Mouse (Mus musculus) hematopoietic stem cell, adult 5-6 weeks (primary cell): Measurements from ENCODE around the gene Lin37. TPM values are rescaled to one million over a fixed set of nuclear protein-coding genes. Genes with fewer than 3 reads are reported as not detected.

Experiments
- ATAC-seq, 2 experiments: fragments of 125-278 bp in 1 of 2; replicated peaks in 1 of 2; 2 replicates each; pipeline ENCODE4 v1.8.0; 2016 to 2017; ENCODE audit warnings: inconsistent platforms in 2 of 2, mild to moderate bottlenecking in 2 of 2, moderate number of reproducible peaks in 2 of 2, low read depth in 1 of 2, moderate TSS enrichment in 1 of 2; ENCODE audit not compliant: low FRiP score in 2 of 2, poor library complexity in 2 of 2, severe bottlenecking in 2 of 2, insufficient read depth in 1 of 2, low TSS enrichment in 1 of 2
- total RNA-seq: library from RNA; stranded (forward); fragments of 172-1452, 232-1000 nt; gene quantifications from 2 replicates; pipeline ENCODE4 v1.2.3, GENCODE M21; 2017

Lin37 gene
- total RNA-seq, 1 experiment from 2014 or later: 19.6 TPM

GRCm38 (mm10) chr7:30532931-30533330, 26.7 kb downstream of the Lin37 start:
- no peak for ATAC-seq

GRCm38 (mm10) chr7:30531291-30531815, 28.3 kb downstream of the Lin37 start:
- no peak for ATAC-seq

- ATAC-seq: no peak
These were observed 32.7 kb downstream of the Lin37 start for GRCm38 (mm10) chr7:30526981-30527380.

GRCm38 (mm10) chr7:30526399-30526798, 33.2 kb downstream of the Lin37 start:
- ATAC-seq: no peak

- no peak for ATAC-seq
These were observed 33.7 kb downstream of the Lin37 start for GRCm38 (mm10) chr7:30525954-30526353.

GRCm38 (mm10) chr7:30524487-30524886, 35.2 kb downstream of the Lin37 start:
- ATAC-seq: no peak

GRCm38 (mm10) chr7:30522871-30523270, 36.8 kb downstream of the Lin37 start:
- ATAC-seq: no peak

GRCm38 (mm10) chr7:30520856-30521255, 38.8 kb downstream of the Lin37 start:
- ATAC-seq: no peak

GRCm38 (mm10) chr7:30520396-30520795, 39.2 kb downstream of the Lin37 start:
- no peak for ATAC-seq

GRCm38 (mm10) chr7:30518325-30518724, 41.3 kb downstream of the Lin37 start:
- no peak for ATAC-seq

- no peak for ATAC-seq
These were observed 44.5 kb downstream of the Lin37 start for GRCm38 (mm10) chr7:30515003-30515760.

- no peak for ATAC-seq
These were observed 51.6 kb downstream of the Lin37 start for GRCm38 (mm10) chr7:30508061-30508460.

Other genes starting within 250 kb of the Lin37 start
- 2.2 and 2.8 TPM in 2 replicates for gene Syne4, start 245.0 kb downstream of the Lin37 start, total RNA-seq
- gene E130208F15Rik, start 238.1 kb downstream of the Lin37 start, total RNA-seq: 0.44 and 3.9 TPM in 2 replicates
- 8.3 and 11.9 TPM in 2 replicates for gene Sdhaf1, start 235.9 kb downstream of the Lin37 start, total RNA-seq
- gene Lrfn3, start 197.1 kb downstream of the Lin37 start, total RNA-seq: not detected in 2 replicates
- gene Tyrobp, start 146.1 kb downstream of the Lin37 start, total RNA-seq: 50.4 and 134 TPM in 2 replicates
- 11.6 and 14.3 TPM in 2 replicates for gene Hcst, start 140.0 kb downstream of the Lin37 start, total RNA-seq
- gene Nfkbid, start 138.1 kb downstream of the Lin37 start, total RNA-seq: 40.3 and 45.4 TPM in 2 replicates
- not detected in 2 replicates for gene Aplp1, start 114.3 kb downstream of the Lin37 start, total RNA-seq
- gene Kirrel2, start 102.1 kb downstream of the Lin37 start, total RNA-seq: not detected in 2 replicates
- gene Nphs1, start 101.5 kb downstream of the Lin37 start, total RNA-seq: 0.55 and 1.4 TPM in 2 replicates
- gene Prodh2, start 66.2 kb downstream of the Lin37 start, total RNA-seq: not detected in 2 replicates
- gene Arhgap33, start 24.8 kb downstream of the Lin37 start, total RNA-seq: 10.3 and 15.1 TPM in 2 replicates
- gene Hspb6, start 7.7 kb downstream of the Lin37 start, total RNA-seq: 1.6 and 2.7 TPM in 2 replicates
- 14.4 and 17.1 TPM in 2 replicates for gene Proser3, start 7.5 kb downstream of the Lin37 start, total RNA-seq
- gene U2af1l4, start 3.5 kb upstream of the Lin37 start, total RNA-seq: 79.4 and 148 TPM in 2 replicates
- 5.0 and 9.4 TPM in 2 replicates for gene Gm49396, start 3.5 kb upstream of the Lin37 start, total RNA-seq
- gene Psenen, start 3.8 kb upstream of the Lin37 start, total RNA-seq: 122 and 158 TPM in 2 replicates
- 0.63 TPM in 1 of 2 replicates, not detected in the other for gene Igflr1, start 5.6 kb upstream of the Lin37 start, total RNA-seq
- gene Kmt2b, start 28.9 kb upstream of the Lin37 start, total RNA-seq: 18.7 and 26.5 TPM in 2 replicates
- not detected in 2 replicates for gene Zbtb32, start 39.1 kb upstream of the Lin37 start, total RNA-seq
- not detected in 2 replicates for gene Upk1a, start 53.0 kb upstream of the Lin37 start, total RNA-seq
- 272 and 375 TPM in 2 replicates for gene Cox6b1, start 66.3 kb upstream of the Lin37 start, total RNA-seq
- gene Etv2, start 76.0 kb upstream of the Lin37 start, total RNA-seq: not detected in 2 replicates
- gene Rbm42, start 90.5 kb upstream of the Lin37 start, total RNA-seq: 17.5 and 44.4 TPM in 2 replicates
- gene Haus5, start 105.2 kb upstream of the Lin37 start, total RNA-seq: 16.2 and 20.0 TPM in 2 replicates
- not detected in 2 replicates for gene Pmis2, start 111.8 kb upstream of the Lin37 start, total RNA-seq
- gene 2200002J24Rik, start 139.1 kb upstream of the Lin37 start, total RNA-seq: not detected in 2 replicates
- 0.25 TPM in 1 of 2 replicates, not detected in the other for gene Atp4a, start 152.4 kb upstream of the Lin37 start, total RNA-seq
- gene Tmem147, start 169.7 kb upstream of the Lin37 start, total RNA-seq: 34.0 and 38.9 TPM in 2 replicates
- gene Gapdhs, start 183.8 kb upstream of the Lin37 start, total RNA-seq: not detected in 2 replicates
- gene Sbsn, start 191.6 kb upstream of the Lin37 start, total RNA-seq: 0.25 and 2.8 TPM in 2 replicates
- 5.8 TPM in 1 of 2 replicates, not detected in the other for gene Dmkn, start 203.9 kb upstream of the Lin37 start, total RNA-seq
- gene Krtdap, start 228.1 kb upstream of the Lin37 start, total RNA-seq: not detected in 2 replicates